ENCODE assay signal across 19 mouse cellular contexts in genomic region chr17:83677370-83677769, GRCm38 (mm10). TPM values are rescaled to one million over a fixed set of nuclear protein-coding genes. Genes with fewer than 3 reads are reported as not detected.
"Had no signal": no experiment of that assay in that cellular context is flagged by ENCODE, and none has a peak within 500 bp of the region (broad histone marks: within the 10 kb centered on the region; RNA-seq: fewer than 3 reads in every experiment).

No protein-coding gene starts in this region.

- DNase-seq: lung, embryonic 14.5 days; lung, postnatal 10 days; lung, postnatal 4 days; midbrain, embryonic 14.5 days; retina, postnatal 1 day; right cerebral cortex, adult 18-20 months; right cerebral cortex, postnatal 25 days; right cerebral cortex, postnatal 4 days; spleen, adult 18-20 months; thymus, adult 18-20 months; thymus, postnatal 14 days; thymus, postnatal 36 days had no signal

- H3K27ac ChIP-seq: midbrain, embryonic 10.5 days; midbrain, embryonic 12.5 days; neural tube, embryonic 13.5 days; neural tube, embryonic 15.5 days had no signal

- H3K4me3 ChIP-seq: midbrain, embryonic 10.5 days; midbrain, embryonic 12.5 days; myocyte; neural tube, embryonic 13.5 days; neural tube, embryonic 15.5 days had no signal

RNA-seq across cellular contexts. Expression of gene Kcng3, which starts 45.7 kb away (rescaled TPM):
- total RNA-seq: megakaryocyte, adult 5-6 weeks; megakaryocyte-erythroid progenitor cell, adult 5-6 weeks had no signal
